Mouse (Mus musculus) liver, embryonic 14.5 days (tissue): ENCODE data around the gene Tbca. TPM values are rescaled to one million over a fixed set of nuclear protein-coding genes. Genes with fewer than 3 reads are reported as not detected.

Source experiments
- ATAC-seq: fragments of 200-750 bp; cut with Nextera tagmentation; 2 replicates; pipeline ENCODE4 v1.8.0; 2017; ENCODE audit warnings: moderate number of reproducible peaks, mild to moderate bottlenecking, moderate library complexity; ENCODE audit not compliant: insufficient read depth
- DNase-seq, 3 experiments: peaks; one replicate each; pipeline ENCODE4 v3.0.0-alpha.2; 2012 to 2013; ENCODE audit warnings: low read depth in 3 of 3, low spot score in 3 of 3
- H3K27ac ChIP-seq: fragments of 300-500 bp; sonication (generic); 2 replicates; pipeline ENCODE4 v1.5.1; 2014; ENCODE audit warnings: moderate library complexity, mild to moderate bottlenecking, control low read depth, inconsistent platforms
- H3K27me3 ChIP-seq: fragments of 300-500 bp; sonication (generic); 2 replicates; pipeline ENCODE4 v1.6.1; 2014; ENCODE audit warnings: mild to moderate bottlenecking, low read length, moderate library complexity; ENCODE audit not compliant: control insufficient read depth, insufficient read depth
- H3K36me3 ChIP-seq: fragments of 300-500 bp; sonication (generic); replicated peaks from 2 replicates; pipeline ENCODE4 v1.6.1; 2014; ENCODE audit warnings: low read depth; ENCODE audit not compliant: control insufficient read depth, insufficient read depth
- H3K4me1 ChIP-seq, 2 experiments: fragments of 200-500 bp in 1 of 2; fragments of 300-500 bp in 1 of 2; sonication (generic) in 1 of 2; replicated peaks; 2 replicates each; pipeline ENCODE4 v1.6.1; 2012 to 2014; ENCODE audit warnings: antibody characterized with exemption in 1 of 2, inconsistent platforms in 1 of 2, low read length in 1 of 2; ENCODE audit not compliant: control insufficient read depth in 2 of 2, insufficient read depth in 2 of 2
- H3K4me2 ChIP-seq: fragments of 300-500 bp; sonication (generic); 2 replicates; pipeline ENCODE4 v1.6.1; 2014; ENCODE audit warnings: low read depth, mild to moderate bottlenecking, control low read depth, moderate library complexity
- H3K4me3 ChIP-seq, 2 experiments: fragments of 200-500 bp in 1 of 2; fragments of 300-500 bp in 1 of 2; sonication (generic) in 1 of 2; 2 replicates each; pipeline ENCODE4 v1.5.1; 2012 to 2014; ENCODE audit warnings: low read depth in 2 of 2, low read length in 2 of 2, mild to moderate bottlenecking in 2 of 2, control low read depth in 1 of 2, inconsistent platforms in 1 of 2, moderate library complexity in 1 of 2; ENCODE audit not compliant: insufficient read depth in 1 of 2
- H3K9ac ChIP-seq: fragments of 300-500 bp; sonication (generic); replicated peaks from 2 replicates; pipeline ENCODE4 v1.6.1; 2014; ENCODE audit warnings: mild to moderate bottlenecking, control low read depth, moderate library complexity
- H3K9me3 ChIP-seq: fragments of 300-500 bp; sonication (generic); 2 replicates; pipeline ENCODE4 v1.6.1; 2016; ENCODE audit warnings: low read length, mixed read lengths; ENCODE audit not compliant: control insufficient read depth
- CTCF ChIP-seq: IDR thresholded peaks from 2 replicates; pipeline ENCODE4 v1.5.1; 2016; ENCODE audit warnings: antibody characterized with exemption, low read depth, control low read depth
- EP300 ChIP-seq: IDR thresholded peaks from 2 replicates; pipeline ENCODE4 v1.6.1; 2016; ENCODE audit warnings: antibody characterized with exemption, low read depth
- WGBS: fragments of 180-500 bp; shearing (Covaris S2); extraction: QIAGEN DNeasy Blood & Tissue Kit; methylation state at CpG from one replicate; pipeline ENCODE4 v1.1.7; 2014; ENCODE audit not compliant: insufficient replicate concordance; 5-methylcytosine and 5-hydroxymethylcytosine counted together
- polyA plus RNA-seq, 2 experiments: library from polyadenylated mRNA; depleted of rRNA in 1 of 2; stranded (reverse) in 1 of 2; unstranded in 1 of 2; fragments of >200 nt; fragmentation: Nextera tagmentation in 1 of 2; extraction: Ambion mirVana in 1 of 2; gene quantifications; 2 replicates each; pipeline versions ENCODE4 v1.2.1 to v1.2.3; 2012 to 2014

Tbca gene
- polyA plus RNA-seq, 2 experiments, result 123 to 152 TPM

GRCm38 (mm10) chr13:94862491-94863230 is 74.0 kb downstream of the Tbca start:
- 22% methylated on average over 5 of the region's 5 CpGs for WGBS
- Histone ChIP-seq H3K27me3 (peaks cover 16% of the 10 kb centered on the region), H3K9me3 (no peaks in the 10 kb centered on the region), H3K9ac (no peak overlapping the region), H3K27ac (no peak overlapping the region), H3K4me3 (no peak overlapping the region), H3K4me1 (peaks cover 0 to 4% of the 10 kb centered on the region in 2 experiments; a peak in 1 of 4 replicates), H3K4me2 (no peak overlapping the region), H3K36me3 (no peaks in the 10 kb centered on the region)
- ATAC-seq (no peak), DNase-seq (no peak)
- TF ChIP-seq CTCF, result no peak
- no peak for TF ChIP-seq EP300

- Histone ChIP-seq H3K27ac (no peak overlapping the region), H3K9me3 (no peaks in the 10 kb centered on the region), H3K36me3 (no peaks in the 10 kb centered on the region), H3K4me1 (peaks cover 0 to 4% of the 10 kb centered on the region in 2 experiments; a peak in 1 of 4 replicates), H3K27me3 (peaks cover 59% of the 10 kb centered on the region), H3K4me2 (no peak overlapping the region), H3K9ac (no peak overlapping the region), H3K4me3 (no peak overlapping the region)
- ATAC-seq, result no peak
- TF ChIP-seq EP300 (no peak), CTCF (no peak)
- 20% methylated on average over 2 of the region's 2 CpGs for WGBS
- no peak for DNase-seq
These were observed 78.2 kb downstream of the Tbca start for GRCm38 (mm10) chr13:94866906-94867305.

GRCm38 (mm10) chr13:94867772-94868171 is 79.1 kb downstream of the Tbca start:
- Histone ChIP-seq H3K4me1 (peaks cover 0 to 1% of the 10 kb centered on the region in 2 experiments; a peak in 1 of 4 replicates), H3K4me3 (no peak overlapping the region), H3K9me3 (no peaks in the 10 kb centered on the region), H3K4me2 (no peak overlapping the region), H3K36me3 (no peaks in the 10 kb centered on the region), H3K27ac (no peak overlapping the region), H3K9ac (no peak overlapping the region), H3K27me3 (peaks cover 68% of the 10 kb centered on the region)
- 33% methylated on average over 4 of the region's 4 CpGs for WGBS
- TF ChIP-seq CTCF (no peak), EP300 (no peak)
- ATAC-seq, result no peak
- no peak for DNase-seq

GRCm38 (mm10) chr13:94868478-94868950 is 79.8 kb downstream of the Tbca start:
- peak overlapping the region; percentile 61 for H3K4me2 ChIP-seq
- under 1% methylated on average over 35 of the region's 35 CpGs for WGBS
- TF ChIP-seq EP300 (no peak), CTCF (peak; percentile 51)
- peaks cover 75% of the 10 kb centered on the region for H3K27me3 ChIP-seq
- ATAC-seq (no peak), DNase-seq (no peak)
- H3K36me3 ChIP-seq, result no peaks in the 10 kb centered on the region
- no peaks in the 10 kb centered on the region for H3K4me1 ChIP-seq
- no peak overlapping the region for H3K27ac ChIP-seq
- H3K9me3 ChIP-seq, result no peaks in the 10 kb centered on the region
- H3K4me3 ChIP-seq, result peak overlapping the region in 1 of 2 experiments; percentile 39; a peak in 2 of 4 replicates
- no peak overlapping the region for H3K9ac ChIP-seq

- Histone ChIP-seq H3K36me3 (no peaks in the 10 kb centered on the region), H3K9me3 (no peaks in the 10 kb centered on the region), H3K27ac (no peak overlapping the region), H3K4me2 (no peak overlapping the region), H3K4me1 (no peaks in the 10 kb centered on the region), H3K4me3 (no peak overlapping the region), H3K27me3 (peaks cover 85% of the 10 kb centered on the region), H3K9ac (no peak overlapping the region)
- TF ChIP-seq CTCF, result no peak
- TF ChIP-seq EP300, result no peak
- no peak for ATAC-seq
- 4% methylated on average over 8 of the region's 8 CpGs for WGBS
- no peak for DNase-seq
These were observed 80.8 kb downstream of the Tbca start for GRCm38 (mm10) chr13:94869541-94869940.
